Mouse (Mus musculus): Measurements from ENCODE around the gene Cd209g. TPM values are rescaled to one million over a fixed set of nuclear protein-coding genes. Genes with fewer than 3 reads are reported as not detected.

The Cd209g gene
- polyA plus RNA-seq, 1 experiment from 2014 or later: not detected

- WGBS: 12% methylated on average over 10 of the region's 10 CpGs
These were observed 33.1 kb downstream of the Cd209g start for GRCm38 (mm10) chr8:4166881-4167525.

GRCm38 (mm10) chr8:4167918-4168317 is 34.0 kb downstream of the Cd209g start:
- Histone ChIP-seq H3K27me3 (ENCODE audit: control insufficient read depth, insufficient read depth, low read length) (no peaks in the 10 kb centered on the region), H3K4me3 (ENCODE audit: low read depth, low read length) (no peak overlapping the region), H3K9me3 (ENCODE audit: control insufficient read depth, low read length) (no peaks in the 10 kb centered on the region), H3K4me2 (replicated peaks; ENCODE audit: low read depth) (no peak overlapping the region), H3K9ac (ENCODE audit: low read length) (no peak overlapping the region), H3K27ac (replicated peaks) (no peak overlapping the region), H3K36me3 (ENCODE audit: control insufficient read depth, insufficient read depth, low read length) (no peaks in the 10 kb centered on the region), H3K4me1 (replicated peaks; ENCODE audit: control insufficient read depth, insufficient read depth) (no peaks in the 10 kb centered on the region)
- 86% methylated on average over 1 of the region's 1 CpGs for WGBS
- ATAC-seq (ENCODE audit: low FRiP score, low TSS enrichment) (no peak), DNase-seq (ENCODE audit: low spot score) (no peak)
- TF ChIP-seq EP300 (optimal IDR thresholded peaks at IDR 0.05): no peak
- TF ChIP-seq CTCF (IDR thresholded peaks at IDR 0.05; ENCODE audit: low read depth): no peak

More at GRCm38 (mm10) chr8:4166881-4167525, 33.1 kb downstream of the Cd209g start:
- H3K36me3 ChIP-seq (ENCODE audit: control insufficient read depth, insufficient read depth, low read length): no peaks in the 10 kb centered on the region
- no peaks in the 10 kb centered on the region for H3K9me3 ChIP-seq (ENCODE audit: control insufficient read depth, low read length)
- no peaks in the 10 kb centered on the region for H3K27me3 ChIP-seq (ENCODE audit: control insufficient read depth, insufficient read depth, low read length)
- no peaks in the 10 kb centered on the region for H3K4me1 ChIP-seq (replicated peaks; ENCODE audit: control insufficient read depth, insufficient read depth)
- DNase-seq (ENCODE audit: low spot score): no peak
- H3K27ac ChIP-seq (replicated peaks): peak overlapping the region; percentile 18; the same call in 1 of the 2 replicates
- ATAC-seq (ENCODE audit: low FRiP score, low TSS enrichment): no peak
- peak overlapping the region; percentile 82 for H3K9ac ChIP-seq (ENCODE audit: low read length)
- H3K4me2 ChIP-seq (replicated peaks; ENCODE audit: low read depth): peak overlapping the region; percentile 92
- H3K4me3 ChIP-seq (ENCODE audit: low read depth, low read length): peak overlapping the region; percentile 87
- TF ChIP-seq EP300 (optimal IDR thresholded peaks at IDR 0.05): no peak
- TF ChIP-seq CTCF (IDR thresholded peaks at IDR 0.05; ENCODE audit: low read depth): no peak

- Histone ChIP-seq H3K4me3 (ENCODE audit: low read depth, low read length) (no peak overlapping the region), H3K9ac (ENCODE audit: low read length) (no peak overlapping the region), H3K27ac (replicated peaks) (no peak overlapping the region), H3K27me3 (ENCODE audit: control insufficient read depth, insufficient read depth, low read length) (no peaks in the 10 kb centered on the region), H3K4me1 (replicated peaks; ENCODE audit: control insufficient read depth, insufficient read depth) (no peaks in the 10 kb centered on the region), H3K4me2 (replicated peaks; ENCODE audit: low read depth) (no peak overlapping the region), H3K9me3 (ENCODE audit: control insufficient read depth, low read length) (no peaks in the 10 kb centered on the region), H3K36me3 (ENCODE audit: control insufficient read depth, insufficient read depth, low read length) (no peaks in the 10 kb centered on the region)
- 73% methylated on average over 3 of the region's 3 CpGs for WGBS
- DNase-seq (ENCODE audit: low spot score) (no peak), ATAC-seq (ENCODE audit: low FRiP score, low TSS enrichment) (no peak)
- TF ChIP-seq CTCF (IDR thresholded peaks at IDR 0.05; ENCODE audit: low read depth): no peak
- TF ChIP-seq EP300 (optimal IDR thresholded peaks at IDR 0.05): no peak
These were observed 38.6 kb downstream of the Cd209g start for GRCm38 (mm10) chr8:4172486-4172885.

- Histone ChIP-seq H3K27ac (replicated peaks) (no peak overlapping the region), H3K27me3 (ENCODE audit: control insufficient read depth, insufficient read depth, low read length) (no peaks in the 10 kb centered on the region), H3K4me2 (replicated peaks; ENCODE audit: low read depth) (no peak overlapping the region), H3K9me3 (ENCODE audit: control insufficient read depth, low read length) (no peaks in the 10 kb centered on the region), H3K9ac (ENCODE audit: low read length) (no peak overlapping the region), H3K4me3 (ENCODE audit: low read depth, low read length) (no peak overlapping the region), H3K36me3 (ENCODE audit: control insufficient read depth, insufficient read depth, low read length) (no peaks in the 10 kb centered on the region), H3K4me1 (replicated peaks; ENCODE audit: control insufficient read depth, insufficient read depth) (no peaks in the 10 kb centered on the region)
- DNase-seq (ENCODE audit: low spot score) (no peak), ATAC-seq (ENCODE audit: low FRiP score, low TSS enrichment) (no peak)
- 64% methylated on average over 2 of the region's 2 CpGs for WGBS
- TF ChIP-seq EP300 (optimal IDR thresholded peaks at IDR 0.05) (no peak), CTCF (IDR thresholded peaks at IDR 0.05; ENCODE audit: low read depth) (no peak)
These were observed 40.1 kb downstream of the Cd209g start for GRCm38 (mm10) chr8:4174018-4174417.

- 86% methylated on average over 8 of the region's 8 CpGs for WGBS
- no peak for ATAC-seq (ENCODE audit: low FRiP score, low TSS enrichment)
These were observed 49.5 kb downstream of the Cd209g start for GRCm38 (mm10) chr8:4183409-4183808.

GRCm38 (mm10) chr8:4186151-4186550 is 52.3 kb downstream of the Cd209g start:
- peaks cover 21% of the 10 kb centered on the region for H3K36me3 ChIP-seq (ENCODE audit: control insufficient read depth, insufficient read depth, low read length)
- WGBS: 82% methylated on average over 2 of the region's 2 CpGs

More at GRCm38 (mm10) chr8:4183409-4183808, 49.5 kb downstream of the Cd209g start:
- H3K4me2 ChIP-seq (replicated peaks; ENCODE audit: low read depth): no peak overlapping the region
- H3K27ac ChIP-seq (replicated peaks): no peak overlapping the region
- TF ChIP-seq EP300 (optimal IDR thresholded peaks at IDR 0.05): no peak
- no peak for TF ChIP-seq CTCF (IDR thresholded peaks at IDR 0.05; ENCODE audit: low read depth)
- no peaks in the 10 kb centered on the region for H3K27me3 ChIP-seq (ENCODE audit: control insufficient read depth, insufficient read depth, low read length)
- no peaks in the 10 kb centered on the region for H3K9me3 ChIP-seq (ENCODE audit: control insufficient read depth, low read length)
- no peak overlapping the region for H3K4me3 ChIP-seq (ENCODE audit: low read depth, low read length)
- no peak overlapping the region for H3K9ac ChIP-seq (ENCODE audit: low read length)
- peaks cover 21% of the 10 kb centered on the region for H3K36me3 ChIP-seq (ENCODE audit: control insufficient read depth, insufficient read depth, low read length)
- H3K4me1 ChIP-seq (replicated peaks; ENCODE audit: control insufficient read depth, insufficient read depth): no peaks in the 10 kb centered on the region
- DNase-seq (ENCODE audit: low spot score): no peak

More at GRCm38 (mm10) chr8:4186151-4186550, 52.3 kb downstream of the Cd209g start:
- TF ChIP-seq EP300 (optimal IDR thresholded peaks at IDR 0.05): no peak
- TF ChIP-seq CTCF (IDR thresholded peaks at IDR 0.05; ENCODE audit: low read depth): no peak
- H3K4me3 ChIP-seq (ENCODE audit: low read depth, low read length): no peak overlapping the region
- DNase-seq (ENCODE audit: low spot score) (no peak), ATAC-seq (ENCODE audit: low FRiP score, low TSS enrichment) (no peak)
- no peaks in the 10 kb centered on the region for H3K27me3 ChIP-seq (ENCODE audit: control insufficient read depth, insufficient read depth, low read length)
- no peak overlapping the region for H3K9ac ChIP-seq (ENCODE audit: low read length)
- H3K27ac ChIP-seq (replicated peaks): no peak overlapping the region
- H3K4me2 ChIP-seq (replicated peaks; ENCODE audit: low read depth): no peak overlapping the region
- H3K9me3 ChIP-seq (ENCODE audit: control insufficient read depth, low read length): no peaks in the 10 kb centered on the region
- H3K4me1 ChIP-seq (replicated peaks; ENCODE audit: control insufficient read depth, insufficient read depth): no peaks in the 10 kb centered on the region

Other genes with a start within 250 kb of the Cd209g start
- gene Cd209b, start 207.3 kb upstream of the Cd209g start, polyA plus RNA-seq (2015; fragmentation: Nextera tagmentation; extraction: Ambion mirVana): 0.10 TPM in 1 of 2 replicates, not detected in the other
- 0.06 and 0.21 TPM in 2 replicates for gene Cd209c, start 179.4 kb upstream of the Cd209g start, polyA plus RNA-seq (2015; fragmentation: Nextera tagmentation; extraction: Ambion mirVana)
- 0.45 and 0.50 TPM in 2 replicates for gene Cd209f, start 28.3 kb upstream of the Cd209g start, polyA plus RNA-seq (2015; fragmentation: Nextera tagmentation; extraction: Ambion mirVana)
- gene Evi5l, start 32.5 kb downstream of the Cd209g start, polyA plus RNA-seq (2015; fragmentation: Nextera tagmentation; extraction: Ambion mirVana): 10.6 and 11.0 TPM in 2 replicates
- 0.52 and 0.90 TPM in 2 replicates for gene Prr36, start 83.4 kb downstream of the Cd209g start, polyA plus RNA-seq (2015; fragmentation: Nextera tagmentation; extraction: Ambion mirVana)
- gene Lrrc8e, start 92.7 kb downstream of the Cd209g start, polyA plus RNA-seq (2015; fragmentation: Nextera tagmentation; extraction: Ambion mirVana): 9.8 and 10.6 TPM in 2 replicates
- 15.7 and 19.8 TPM in 2 replicates for gene Map2k7, start 104.6 kb downstream of the Cd209g start, polyA plus RNA-seq (2015; fragmentation: Nextera tagmentation; extraction: Ambion mirVana)
- gene Gm49320, start 104.8 kb downstream of the Cd209g start, polyA plus RNA-seq (2015; fragmentation: Nextera tagmentation; extraction: Ambion mirVana): 0.42 and 0.56 TPM in 2 replicates
- 1.1 and 1.7 TPM in 2 replicates for gene Tgfbr3l, start 114.1 kb downstream of the Cd209g start, polyA plus RNA-seq (2015; fragmentation: Nextera tagmentation; extraction: Ambion mirVana)
- gene Snapc2, start 119.0 kb downstream of the Cd209g start, polyA plus RNA-seq (2015; fragmentation: Nextera tagmentation; extraction: Ambion mirVana): 33.8 and 35.6 TPM in 2 replicates
- 43.9 and 53.1 TPM in 2 replicates for gene Ctxn1, start 125.2 kb downstream of the Cd209g start, polyA plus RNA-seq (2015; fragmentation: Nextera tagmentation; extraction: Ambion mirVana)
- gene Timm44, start 141.8 kb downstream of the Cd209g start, polyA plus RNA-seq (2015; fragmentation: Nextera tagmentation; extraction: Ambion mirVana): 37.8 and 38.4 TPM in 2 replicates
- 4.4 and 5.3 TPM in 2 replicates for gene Ccl25, start 191.1 kb downstream of the Cd209g start, polyA plus RNA-seq (2015; fragmentation: Nextera tagmentation; extraction: Ambion mirVana)
- 80.2 and 88.6 TPM in 2 replicates for gene Elavl1, start 191.3 kb downstream of the Cd209g start, polyA plus RNA-seq (2015; fragmentation: Nextera tagmentation; extraction: Ambion mirVana)